Mouse (Mus musculus) forebrain, embryonic 12.5 days (tissue): Measurements from ENCODE around the gene Snrpa. TPM values are rescaled to one million over a fixed set of nuclear protein-coding genes. Genes with fewer than 3 reads are reported as not detected.

Experiments
- ATAC-seq: fragments of 200-750 bp; cut with Nextera tagmentation; 2 replicates; pipeline ENCODE4 v1.8.0; 2017; ENCODE audit warnings: moderate TSS enrichment; ENCODE audit not compliant: low FRiP score
- H3K27ac ChIP-seq: fragments of 300-500 bp; sonication (generic); 2 replicates; pipeline ENCODE4 v1.5.1; 2016; ENCODE audit warnings: mild to moderate bottlenecking
- H3K27me3 ChIP-seq: fragments of 300-500 bp; sonication (generic); 2 replicates; pipeline ENCODE4 v1.6.1; 2016; ENCODE audit warnings: mild to moderate bottlenecking
- H3K36me3 ChIP-seq: fragments of 300-500 bp; sonication (generic); replicated peaks from 2 replicates; pipeline ENCODE4 v1.6.1; 2016; ENCODE audit warnings: mild to moderate bottlenecking
- H3K4me1 ChIP-seq: fragments of 300-500 bp; sonication (generic); 2 replicates; pipeline ENCODE4 v1.6.1; 2016
- H3K4me2 ChIP-seq: fragments of 300-500 bp; sonication (generic); 2 replicates; pipeline ENCODE4 v1.6.1; 2016; ENCODE audit warnings: mild to moderate bottlenecking, moderate library complexity
- H3K4me3 ChIP-seq: fragments of 300-500 bp; sonication (generic); replicated peaks from 2 replicates; pipeline ENCODE4 v1.5.1; 2016; ENCODE audit warnings: mild to moderate bottlenecking
- H3K9ac ChIP-seq: fragments of 300-500 bp; sonication (generic); 2 replicates; pipeline ENCODE4 v1.6.1; 2016; ENCODE audit warnings: mild to moderate bottlenecking
- H3K9me3 ChIP-seq: fragments of 300-500 bp; sonication (generic); 2 replicates; pipeline ENCODE4 v1.6.1; 2016
- WGBS: fragments of 180-500 bp; shearing (Covaris S2); methylation state at CpG from one replicate; pipeline ENCODE4 v1.1.7; 2016; 5-methylcytosine and 5-hydroxymethylcytosine counted together
- polyA plus RNA-seq: library from polyadenylated mRNA; unstranded; fragments of >200 nt; fragmentation: Nextera tagmentation; extraction: Ambion mirVana; gene quantifications from 2 replicates; pipeline ENCODE4 v1.2.1, GENCODE M21; 2016

Gene Snrpa
- polyA plus RNA-seq, 1 experiment from 2014 or later = 302 TPM

GRCm38 (mm10) chr7:27227676-27228075, 31.6 kb upstream of the Snrpa start:
- Histone ChIP-seq H3K27ac (peak overlapping the region; percentile 79; the same call in 1 of the 2 replicates), H3K36me3 (no peaks in the 10 kb centered on the region), H3K4me1 (peaks cover 56% of the 10 kb centered on the region), H3K27me3 (no peaks in the 10 kb centered on the region), H3K4me2 (peak overlapping the region; percentile 91), H3K4me3 (peak overlapping the region; percentile 83), H3K9ac (peak overlapping the region; percentile 87), H3K9me3 (no peaks in the 10 kb centered on the region)
- ATAC-seq = no peak
- WGBS = 5% methylated on average over 10 of the region's 10 CpGs

- Histone ChIP-seq H3K27me3 (no peaks in the 10 kb centered on the region), H3K36me3 (no peaks in the 10 kb centered on the region), H3K27ac (no peak overlapping the region), H3K4me1 (peaks cover 53% of the 10 kb centered on the region), H3K4me2 (peak overlapping the region; percentile 91), H3K9me3 (no peaks in the 10 kb centered on the region), H3K4me3 (peak overlapping the region; percentile 83), H3K9ac (peak overlapping the region; percentile 87)
- ATAC-seq = no peak
- 25% methylated on average over 9 of the region's 9 CpGs for WGBS
Observed at GRCm38 (mm10) chr7:27227276-27227675, 31.2 kb upstream of the Snrpa start.

- peak overlapping the region; percentile 91 for H3K4me2 ChIP-seq
- no peak overlapping the region for H3K27ac ChIP-seq
- H3K9me3 ChIP-seq = no peaks in the 10 kb centered on the region
- ATAC-seq = no peak
- 0 out of 2 replicates have a peak overlapping the region, but pooled peaks have one; percentile 2 for H3K4me3 ChIP-seq
- H3K36me3 ChIP-seq = peaks cover under 1% of the 10 kb centered on the region; the same call in 1 of the 2 replicates
- peaks cover 53% of the 10 kb centered on the region for H3K4me1 ChIP-seq
- H3K9ac ChIP-seq = peak overlapping the region; percentile 26; the same call in 1 of the 2 replicates
- 90% methylated on average over 11 of the region's 11 CpGs for WGBS
- H3K27me3 ChIP-seq = no peaks in the 10 kb centered on the region
Observed at GRCm38 (mm10) chr7:27224877-27225575, 29.0 kb upstream of the Snrpa start.

GRCm38 (mm10) chr7:27222538-27222937, 26.5 kb upstream of the Snrpa start:
- H3K36me3 ChIP-seq = peaks cover 21% of the 10 kb centered on the region
- H3K9me3 ChIP-seq = no peaks in the 10 kb centered on the region
- no peak overlapping the region for H3K4me2 ChIP-seq
- ATAC-seq = no peak
- no peak overlapping the region for H3K27ac ChIP-seq
- no peaks in the 10 kb centered on the region for H3K27me3 ChIP-seq
- peaks cover 46% of the 10 kb centered on the region for H3K4me1 ChIP-seq
- no peak overlapping the region for H3K4me3 ChIP-seq
- WGBS = 86% methylated on average over 1 of the region's 1 CpGs
- H3K9ac ChIP-seq = no peak overlapping the region

- Histone ChIP-seq H3K9ac (no peak overlapping the region), H3K4me2 (no peak overlapping the region), H3K27me3 (no peaks in the 10 kb centered on the region), H3K4me1 (peaks cover 40% of the 10 kb centered on the region), H3K4me3 (no peak overlapping the region), H3K27ac (no peak overlapping the region), H3K36me3 (peaks cover 26% of the 10 kb centered on the region), H3K9me3 (no peaks in the 10 kb centered on the region)
- no peak for ATAC-seq
- WGBS = 85% methylated on average over 6 of the region's 6 CpGs
Observed at GRCm38 (mm10) chr7:27221939-27222338, 25.9 kb upstream of the Snrpa start.

- H3K36me3 ChIP-seq = peaks cover 40% of the 10 kb centered on the region
- H3K9me3 ChIP-seq = no peaks in the 10 kb centered on the region
- no peak overlapping the region for H3K4me3 ChIP-seq
- peaks cover 20% of the 10 kb centered on the region for H3K4me1 ChIP-seq
- no peaks in the 10 kb centered on the region for H3K27me3 ChIP-seq
- no peak for ATAC-seq
- H3K27ac ChIP-seq = no peak overlapping the region
- no peak overlapping the region for H3K9ac ChIP-seq
- H3K4me2 ChIP-seq = no peak overlapping the region
- WGBS = 91% methylated on average over 11 of the region's 11 CpGs
Observed at GRCm38 (mm10) chr7:27219937-27220336, 23.9 kb upstream of the Snrpa start.

GRCm38 (mm10) chr7:27218586-27218985, 22.5 kb upstream of the Snrpa start:
- Histone ChIP-seq H3K36me3 (peaks cover 48% of the 10 kb centered on the region), H3K4me3 (no peak overlapping the region), H3K4me1 (peaks cover 6% of the 10 kb centered on the region), H3K4me2 (no peak overlapping the region), H3K9me3 (no peaks in the 10 kb centered on the region), H3K27me3 (no peaks in the 10 kb centered on the region), H3K9ac (no peak overlapping the region), H3K27ac (no peak overlapping the region)
- ATAC-seq = no peak
- 89% methylated on average over 7 of the region's 7 CpGs for WGBS

GRCm38 (mm10) chr7:27212626-27213025, 16.6 kb upstream of the Snrpa start:
- WGBS = 90% methylated on average over 2 of the region's 2 CpGs

GRCm38 (mm10) chr7:27203730-27204449, 7.8 kb upstream of the Snrpa start:
- Histone ChIP-seq H3K9me3 (no peaks in the 10 kb centered on the region), H3K27ac (no peak overlapping the region), H3K9ac (no peak overlapping the region), H3K27me3 (no peaks in the 10 kb centered on the region), H3K4me3 (no peak overlapping the region), H3K4me1 (no peaks in the 10 kb centered on the region), H3K36me3 (peaks cover 64% of the 10 kb centered on the region), H3K4me2 (no peak overlapping the region)
- 97% methylated on average over 8 of the region's 8 CpGs for WGBS
- ATAC-seq = no peak

More at GRCm38 (mm10) chr7:27212626-27213025, 16.6 kb upstream of the Snrpa start:
- H3K36me3 ChIP-seq = peaks cover 87% of the 10 kb centered on the region
- no peak overlapping the region for H3K9ac ChIP-seq
- H3K4me1 ChIP-seq = no peaks in the 10 kb centered on the region
- no peak overlapping the region for H3K4me3 ChIP-seq
- H3K27me3 ChIP-seq = no peaks in the 10 kb centered on the region
- H3K9me3 ChIP-seq = no peaks in the 10 kb centered on the region
- no peak overlapping the region for H3K4me2 ChIP-seq
- ATAC-seq = no peak
- H3K27ac ChIP-seq = no peak overlapping the region

GRCm38 (mm10) chr7:27198779-27199178, 2.7 kb upstream of the Snrpa start:
- Histone ChIP-seq H3K27ac (no peak overlapping the region), H3K9me3 (no peaks in the 10 kb centered on the region), H3K27me3 (no peaks in the 10 kb centered on the region), H3K4me3 (no peak overlapping the region), H3K4me1 (peaks cover 19% of the 10 kb centered on the region), H3K4me2 (no peak overlapping the region), H3K9ac (no peak overlapping the region), H3K36me3 (peaks cover 30% of the 10 kb centered on the region)
- 93% methylated on average over 8 of the region's 8 CpGs for WGBS
- no peak for ATAC-seq

GRCm38 (mm10) chr7:27198355-27198754, 2.3 kb upstream of the Snrpa start:
- ATAC-seq = no peak
- H3K27me3 ChIP-seq = no peaks in the 10 kb centered on the region
- H3K4me3 ChIP-seq = no peak overlapping the region
- H3K9me3 ChIP-seq = no peaks in the 10 kb centered on the region
- peaks cover 31% of the 10 kb centered on the region for H3K36me3 ChIP-seq
- no peak overlapping the region for H3K9ac ChIP-seq
- H3K4me1 ChIP-seq = peaks cover 23% of the 10 kb centered on the region
- H3K4me2 ChIP-seq = no peak overlapping the region
- H3K27ac ChIP-seq = no peak overlapping the region

GRCm38 (mm10) chr7:27197634-27198033, 1.6 kb upstream of the Snrpa start:
- H3K9me3 ChIP-seq = no peaks in the 10 kb centered on the region
- no peak overlapping the region for H3K9ac ChIP-seq
- no peak overlapping the region for H3K27ac ChIP-seq
- H3K4me3 ChIP-seq = no peak overlapping the region
- H3K36me3 ChIP-seq = peaks cover 31% of the 10 kb centered on the region
- peaks cover 25% of the 10 kb centered on the region for H3K4me1 ChIP-seq
- no peak overlapping the region for H3K4me2 ChIP-seq
- ATAC-seq = no peak
- 93% methylated on average over 8 of the region's 8 CpGs for WGBS
- H3K27me3 ChIP-seq = no peaks in the 10 kb centered on the region
